Mouse (Mus musculus) spleen, adult 12 weeks (tissue): Measurements from ENCODE around the gene Gm20388.

Experiments
- DNase-seq: peaks from one replicate; pipeline ENCODE4 v3.0.0; 2022; ENCODE audit warnings: low spot score

Gene Gm20388

DNA sequence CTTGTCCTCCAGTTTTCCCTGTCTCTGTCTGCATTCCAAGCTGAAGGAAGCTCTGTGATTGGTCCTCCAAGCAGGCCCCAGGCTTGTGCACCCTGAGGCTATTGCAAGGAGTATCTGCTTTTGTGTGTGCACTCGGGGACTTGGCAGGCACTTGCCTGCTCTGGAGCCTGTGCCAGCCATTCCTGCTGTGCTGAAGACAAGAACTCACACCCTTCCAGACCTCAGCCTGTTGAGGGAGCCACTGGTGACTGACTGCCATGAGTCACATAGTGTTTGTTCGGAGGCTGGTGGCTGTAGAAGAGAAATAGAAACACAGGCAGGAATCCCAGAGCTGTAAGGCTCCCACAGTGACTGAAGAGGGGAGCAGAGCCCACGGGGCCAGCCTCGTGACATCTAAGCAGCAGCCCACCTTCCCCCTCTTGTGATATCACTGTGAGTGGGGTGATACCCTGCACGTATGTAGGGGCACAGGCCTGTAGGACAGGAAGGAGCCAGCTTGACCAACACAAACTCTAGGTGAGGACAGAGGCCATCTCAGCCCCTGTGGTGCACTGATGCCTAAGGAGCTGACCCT, 50.0 kb downstream of the Gm20388 start:
- no peak for DNase-seq

DNA sequence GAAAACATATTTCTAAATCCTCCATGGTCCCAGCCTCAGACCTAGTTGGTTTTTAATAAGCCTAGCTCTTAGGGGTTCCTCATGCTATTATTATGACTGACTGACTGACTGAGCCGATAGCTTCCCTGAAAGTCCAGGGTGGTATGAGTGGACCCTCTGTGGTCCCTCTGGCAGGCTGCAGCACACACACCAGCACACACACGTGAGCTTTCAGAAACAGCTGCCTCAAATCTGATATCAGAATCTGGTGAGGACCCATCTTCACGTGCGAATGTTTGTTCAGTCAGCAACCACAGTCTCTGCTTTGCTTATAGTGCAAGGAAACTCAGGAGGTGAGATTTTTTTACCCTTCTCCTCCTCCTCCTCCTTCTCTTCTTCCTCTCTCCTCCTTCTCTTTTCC, 54.2 kb downstream of the Gm20388 start:
- DNase-seq: no peak

DNA sequence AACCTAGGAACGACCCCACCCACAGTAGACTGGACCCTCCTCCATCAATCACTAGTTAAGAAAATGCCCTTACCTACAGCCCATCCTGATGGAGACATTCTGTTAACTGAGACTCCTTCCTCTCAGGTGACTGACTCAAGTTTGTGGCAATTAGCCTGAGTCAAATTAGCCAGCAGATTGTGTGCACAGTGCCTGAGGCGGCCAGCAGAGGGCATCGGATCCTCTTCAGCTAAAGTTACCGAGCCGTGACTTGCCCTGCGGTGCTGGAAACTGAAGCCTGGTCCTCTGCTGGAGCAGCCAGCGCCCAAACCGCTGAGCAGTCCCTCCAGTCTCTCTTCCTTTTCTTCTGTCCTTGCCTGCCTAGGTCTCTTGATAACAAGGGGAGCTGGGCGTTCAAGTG, 56.8 kb downstream of the Gm20388 start:
- DNase-seq: no peak

DNA sequence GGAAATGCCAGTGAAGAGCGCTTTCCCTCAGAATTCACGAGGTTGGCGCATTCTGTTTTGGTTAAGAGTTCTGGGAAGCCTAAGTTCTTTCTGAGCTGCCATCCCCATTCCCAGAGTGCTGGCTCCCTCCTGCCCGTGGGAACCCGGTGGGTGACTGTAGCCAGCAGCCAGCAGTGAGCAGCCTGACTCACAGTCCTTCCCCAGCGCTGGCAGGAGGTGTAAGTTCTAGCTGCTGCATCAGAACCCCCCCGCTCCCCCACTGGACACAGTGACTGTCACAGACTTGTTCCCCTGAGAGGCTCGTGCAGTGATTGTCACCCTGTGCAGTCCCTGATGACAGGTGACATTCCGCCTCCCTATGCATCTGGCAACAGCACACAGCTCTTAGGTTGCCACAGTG, 59.5 kb downstream of the Gm20388 start:
- no peak for DNase-seq

DNA sequence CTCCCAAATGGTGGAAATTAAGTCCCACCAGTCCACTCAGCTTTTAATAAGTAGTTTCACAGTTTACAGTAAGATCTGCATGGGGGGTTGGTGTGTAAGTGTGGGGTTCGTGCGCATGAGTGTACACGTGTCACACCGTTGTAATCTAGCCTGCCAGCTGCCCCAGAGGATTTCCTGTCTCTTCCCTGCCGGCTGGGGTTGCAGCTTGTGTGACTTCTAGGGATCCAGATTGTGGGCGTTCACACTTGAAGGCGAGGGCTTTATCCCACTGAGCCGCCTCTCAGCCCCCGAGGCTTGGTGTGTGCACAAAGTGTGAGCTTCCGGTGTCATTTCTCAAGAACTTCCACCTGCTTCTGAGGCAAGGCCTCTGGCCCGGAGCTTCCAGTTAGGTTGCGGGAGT, 61.9 kb downstream of the Gm20388 start:
- DNase-seq: no peak

DNA sequence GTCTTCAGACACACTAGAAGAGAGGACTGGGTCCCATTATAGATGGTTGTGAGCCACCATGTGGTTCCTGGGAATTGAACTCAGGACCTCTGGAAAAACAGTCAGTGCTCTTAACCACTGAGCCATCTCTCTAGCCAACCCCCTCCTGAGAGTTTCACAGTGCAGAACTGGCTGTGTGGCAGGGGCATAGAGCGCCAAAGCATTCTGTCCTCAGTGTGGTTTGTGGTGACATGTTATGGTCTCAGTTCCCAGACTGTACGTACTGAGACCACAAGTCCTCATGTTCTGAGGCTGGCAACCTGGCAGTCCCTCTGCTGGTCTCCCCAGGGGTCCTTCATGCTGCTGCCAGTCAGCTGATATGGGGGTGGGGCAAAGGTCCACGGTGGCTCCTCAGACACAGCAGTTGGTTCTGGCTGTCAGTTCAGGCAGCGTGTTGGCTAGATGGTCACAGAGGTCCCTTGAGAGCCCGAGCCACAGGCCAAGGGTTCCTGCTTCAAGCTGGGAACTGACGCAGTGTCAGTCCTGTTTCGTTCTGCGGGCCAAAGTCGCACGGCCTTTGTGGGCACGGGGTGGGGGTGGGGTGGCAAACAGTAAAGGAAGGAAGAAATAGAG, 68.2 kb downstream of the Gm20388 start:
- DNase-seq: no peak

DNA sequence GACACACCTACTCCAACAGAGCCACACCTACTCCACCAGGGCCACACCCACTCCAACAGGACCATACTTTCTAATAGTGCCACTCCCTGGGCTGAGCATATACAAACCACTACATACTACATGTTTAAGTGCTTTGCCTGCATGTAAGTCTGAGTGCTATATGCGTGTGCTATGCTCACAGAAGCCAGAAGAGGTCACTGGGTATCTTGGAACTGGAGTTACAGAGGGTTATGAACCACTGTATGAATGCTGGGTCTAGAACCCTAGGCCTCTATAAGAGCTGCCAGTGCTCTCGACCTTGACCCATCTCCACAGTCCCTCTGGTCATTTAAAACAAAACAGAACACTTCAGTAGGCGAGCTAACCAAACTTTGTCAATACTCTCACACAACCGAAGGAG, 70.6 kb downstream of the Gm20388 start:
- DNase-seq: no peak

DNA sequence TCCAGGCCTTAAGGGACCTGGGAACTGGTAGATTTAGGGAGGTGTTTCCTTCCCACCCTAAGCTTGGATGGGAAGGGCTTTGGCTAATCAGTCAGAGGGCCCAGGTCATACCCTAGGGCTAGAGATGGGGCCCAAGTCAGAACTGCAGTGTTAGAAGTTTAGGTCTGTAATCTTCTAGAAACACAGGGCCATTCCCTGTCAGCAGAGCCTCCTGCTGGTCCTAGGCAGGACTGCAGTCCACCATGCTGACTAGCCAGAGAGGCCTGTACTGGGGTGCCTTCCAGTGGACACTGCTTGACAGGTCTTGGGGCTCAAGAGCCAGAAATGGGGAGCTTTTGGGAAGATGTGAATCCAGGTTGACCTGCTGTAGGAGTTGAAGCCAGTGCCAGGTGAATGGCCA, 73.4 kb downstream of the Gm20388 start:
- no peak for DNase-seq

DNA sequence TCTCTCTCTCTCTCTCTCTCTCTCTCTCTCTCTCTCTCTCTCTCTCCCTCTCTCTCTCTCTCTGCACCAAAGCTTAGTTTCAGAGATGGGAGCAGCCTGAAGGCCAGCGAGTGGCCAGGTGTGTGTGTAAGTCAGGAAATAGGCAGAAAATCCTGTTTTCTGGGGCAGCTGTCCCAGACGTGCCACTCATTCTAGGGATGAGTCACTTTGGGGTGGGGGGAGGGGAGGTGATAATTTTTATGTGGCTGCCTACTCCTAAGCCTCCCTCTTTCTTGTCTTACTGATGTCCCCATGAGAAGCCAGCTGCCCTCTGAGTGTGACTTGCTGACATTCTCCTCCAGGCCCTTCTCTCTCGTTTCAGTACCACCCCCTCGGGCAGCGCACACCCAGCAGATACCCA, 75.5 kb downstream of the Gm20388 start:
- no peak for DNase-seq

DNA sequence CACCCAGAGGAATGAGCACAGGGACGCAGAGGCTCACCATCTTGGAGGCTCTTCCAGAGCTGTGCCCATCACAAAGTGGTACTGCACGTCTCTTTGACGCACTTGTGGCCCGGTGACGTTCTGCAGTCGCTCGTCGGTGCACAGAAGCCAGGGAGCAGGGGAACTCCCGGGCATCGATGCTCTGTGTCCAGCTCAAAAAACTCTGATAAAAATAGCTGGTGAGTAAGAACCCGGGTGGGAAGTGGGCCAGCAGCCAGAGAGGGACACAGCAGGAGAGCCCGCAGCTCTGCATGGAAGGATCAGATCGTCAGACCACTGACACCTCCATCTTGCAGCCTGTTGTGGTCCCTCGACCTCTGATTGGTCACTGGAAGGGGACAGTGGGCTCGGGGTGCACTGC, 77.4 kb downstream of the Gm20388 start:
- no peak for DNase-seq

DNA sequence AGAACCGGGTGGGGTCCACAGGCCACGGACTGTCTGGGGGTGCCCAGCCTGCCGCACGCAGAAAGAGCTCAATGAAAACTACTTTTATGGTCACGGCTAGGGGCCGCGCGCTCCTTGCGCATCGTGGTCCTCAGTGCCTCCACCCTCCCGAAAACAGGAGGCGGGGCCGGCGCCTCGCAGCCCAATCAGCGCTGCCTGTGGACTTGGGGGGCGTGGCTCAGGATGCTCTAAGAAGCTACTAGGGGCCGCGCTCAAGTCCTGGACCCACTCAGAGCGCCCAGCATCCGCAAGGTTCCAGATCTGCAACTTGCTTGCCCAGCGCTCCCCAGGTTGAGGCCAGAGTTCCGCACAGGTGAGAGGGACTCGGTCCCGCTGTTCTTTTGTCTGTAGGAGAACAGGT, 81.6 kb downstream of the Gm20388 start, which contains the start of gene Crispld2:
Crispld2 (plus strand) TSS at position 190 of the 400 bp plus-strand sequence.
- no peak for DNase-seq

DNA sequence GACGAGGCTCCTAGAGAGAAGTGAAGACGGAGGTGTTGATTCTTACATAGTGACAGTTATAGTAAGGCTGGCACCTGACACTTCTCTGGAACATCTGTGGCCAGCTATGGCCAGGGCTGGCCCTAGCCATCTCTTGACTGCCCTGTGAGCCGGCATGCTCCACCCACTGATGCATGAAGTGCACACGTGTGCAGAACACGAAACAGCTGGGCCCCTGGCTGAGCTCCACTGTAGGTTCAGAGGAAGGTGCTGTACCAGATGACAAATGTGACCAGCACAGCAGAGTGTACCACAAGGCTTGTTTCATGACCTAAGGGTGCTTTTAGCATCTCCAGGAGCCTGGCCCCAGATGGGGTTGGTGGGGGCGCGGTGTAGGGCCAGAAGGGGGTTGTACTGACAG, 83.5 kb downstream of the Gm20388 start:
- no peak for DNase-seq

DNA sequence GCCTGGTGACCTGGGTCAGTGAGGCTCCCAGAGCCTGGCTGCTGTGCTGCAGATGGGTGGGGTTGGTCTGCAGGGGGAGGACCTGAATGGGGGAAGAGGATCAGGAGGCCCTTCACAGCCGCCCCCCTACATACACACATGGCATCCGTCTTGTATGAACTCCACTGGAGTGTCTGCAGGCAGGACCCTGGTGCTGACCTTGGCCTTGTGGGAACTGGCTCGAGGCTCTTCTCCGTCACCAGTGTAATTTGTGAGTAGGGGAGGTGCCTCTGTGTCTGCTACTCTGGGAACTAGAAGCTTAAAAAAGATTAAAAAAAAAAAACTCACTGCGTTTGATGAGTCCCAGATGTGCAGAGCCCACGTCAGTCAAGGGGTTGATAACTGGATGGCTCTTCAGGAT, 83.9 kb downstream of the Gm20388 start:
- DNase-seq: no peak

DNA sequence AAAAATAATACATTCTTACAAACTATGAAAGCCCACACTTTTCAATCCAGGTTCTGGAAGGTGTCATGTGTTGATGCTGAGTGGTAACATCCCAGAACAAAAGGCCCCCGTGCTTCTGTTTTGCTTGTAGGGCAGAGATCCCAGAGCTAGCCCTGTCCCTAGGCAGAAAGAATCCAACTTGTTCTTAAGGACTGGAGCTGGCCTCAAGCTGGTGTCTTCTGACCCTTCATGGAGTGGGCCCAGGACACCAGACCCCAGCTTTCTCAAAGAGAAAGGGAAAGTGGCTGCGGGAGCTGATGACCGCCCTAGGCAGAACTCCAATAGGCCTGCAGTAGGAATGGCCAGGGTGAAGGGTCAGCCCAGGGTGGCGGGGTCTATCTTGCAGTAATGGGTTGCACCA, 86.6 kb downstream of the Gm20388 start:
- no peak for DNase-seq

DNA sequence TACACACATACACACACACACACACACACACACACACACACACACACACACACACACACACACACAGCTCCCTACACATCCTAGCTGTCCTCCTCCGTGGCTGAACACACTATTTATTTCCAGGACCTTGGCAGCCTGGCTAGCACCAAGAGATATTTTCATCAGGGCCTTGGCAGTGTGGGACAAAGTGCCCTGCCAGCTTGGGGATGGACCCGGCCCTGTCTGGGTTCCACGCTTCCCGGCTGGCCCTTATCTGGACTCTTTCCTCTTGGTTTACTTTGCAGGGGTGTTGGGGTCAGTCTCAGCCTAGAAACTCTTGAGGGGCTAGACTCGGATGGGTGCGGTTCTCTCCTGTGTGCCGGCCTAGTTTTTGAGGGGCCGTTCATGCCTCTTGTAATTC, 89.8 kb downstream of the Gm20388 start:
- DNase-seq: no peak

DNA sequence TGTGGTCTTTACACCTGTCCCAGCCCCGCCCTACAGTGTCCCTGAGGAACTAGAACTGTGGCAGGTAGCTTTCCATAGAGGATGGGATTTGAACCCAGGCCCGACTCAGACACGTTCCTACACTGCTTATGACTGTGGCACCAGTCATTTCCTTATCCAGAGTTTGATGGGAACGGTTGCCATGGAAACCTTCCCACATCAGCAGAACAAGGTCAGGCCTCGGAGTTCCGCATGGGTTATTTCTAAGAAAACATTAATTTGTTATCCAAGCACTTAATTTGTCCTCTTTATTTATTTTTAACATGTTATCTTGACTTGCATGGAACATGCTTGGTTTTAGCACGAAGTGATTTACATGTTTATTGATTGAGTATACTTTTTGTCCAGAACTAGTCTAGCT, 91.1 kb downstream of the Gm20388 start:
- DNase-seq: no peak

DNA sequence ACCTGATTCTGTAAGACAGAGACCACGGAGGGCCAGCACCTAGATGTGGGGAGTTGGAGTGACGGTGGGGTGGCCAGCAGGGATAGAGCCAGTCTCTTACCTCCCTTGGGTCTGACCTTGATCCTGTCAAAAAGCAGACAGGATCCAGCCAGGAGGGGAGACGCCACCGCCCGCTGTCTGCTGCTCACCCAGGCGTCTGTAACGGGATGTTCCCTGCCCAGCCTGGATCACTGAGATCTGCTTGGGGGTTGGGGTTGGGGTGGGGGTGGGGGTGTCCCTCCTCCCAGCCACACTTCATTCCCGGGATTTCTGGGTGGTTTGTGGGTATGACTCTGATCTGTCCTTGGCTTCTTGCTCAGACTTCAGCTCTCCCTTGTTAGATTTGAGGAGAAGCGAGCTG, 91.7 kb downstream of the Gm20388 start:
- no peak for DNase-seq

DNA sequence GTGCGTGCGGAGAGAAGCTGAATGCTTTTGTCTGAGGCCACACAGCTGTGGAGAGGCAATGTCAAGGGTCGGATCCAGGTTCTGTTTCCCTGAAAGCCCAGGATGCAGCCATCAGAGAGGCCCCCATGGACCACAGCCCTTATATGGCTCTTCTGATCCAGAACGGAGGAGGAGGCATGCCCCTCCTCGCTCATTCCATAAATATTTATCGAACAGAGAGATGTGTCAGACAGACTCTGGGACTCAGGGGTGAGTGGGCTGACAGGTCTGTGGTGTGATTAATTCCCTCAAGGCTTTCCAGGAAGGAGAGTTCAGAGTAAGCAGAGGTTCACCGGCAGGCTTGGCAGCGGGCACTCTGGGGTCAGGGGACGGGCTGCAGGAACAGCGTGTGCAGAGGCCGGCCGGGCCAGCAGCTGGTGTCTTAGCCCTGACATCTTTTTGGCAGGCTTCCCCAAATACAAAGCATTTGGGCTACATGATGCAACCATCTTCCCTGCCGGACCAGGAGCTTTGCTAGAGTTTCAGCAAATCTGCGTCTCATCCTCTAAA, 93.6 kb downstream of the Gm20388 start:
- DNase-seq: no peak

DNA sequence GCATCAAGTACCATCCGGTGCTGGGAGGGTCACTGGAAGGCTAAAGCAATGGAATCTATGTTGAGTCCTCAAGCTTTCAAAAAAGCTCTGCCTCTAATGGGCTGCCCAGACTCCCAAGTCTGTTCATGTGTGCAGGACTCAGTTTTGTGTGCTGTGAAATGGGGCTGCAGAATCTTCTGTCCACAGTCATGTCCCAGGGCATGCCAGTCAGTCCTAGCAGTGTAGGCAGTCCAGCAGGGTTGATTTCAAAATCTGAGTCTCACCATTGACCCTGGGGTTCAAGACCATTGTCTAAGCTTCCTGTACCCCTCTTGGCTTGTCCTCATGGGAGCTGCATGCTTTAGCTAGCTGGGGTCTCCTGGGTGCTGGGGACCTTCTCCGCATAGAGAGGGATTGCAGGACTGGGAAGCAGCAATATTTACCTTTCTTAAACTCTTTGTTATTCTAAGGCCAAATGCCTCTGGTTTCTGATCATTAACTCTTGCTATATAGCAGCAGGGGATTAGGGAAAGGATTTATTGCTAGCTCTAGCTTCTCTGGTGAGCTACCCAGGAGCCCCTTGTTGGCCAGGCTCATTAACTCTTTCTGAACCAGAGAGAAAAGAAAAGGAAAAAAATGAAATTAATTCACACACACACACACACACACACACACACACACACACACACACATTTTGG, 94.2 kb downstream of the Gm20388 start:
- DNase-seq: no peak

DNA sequence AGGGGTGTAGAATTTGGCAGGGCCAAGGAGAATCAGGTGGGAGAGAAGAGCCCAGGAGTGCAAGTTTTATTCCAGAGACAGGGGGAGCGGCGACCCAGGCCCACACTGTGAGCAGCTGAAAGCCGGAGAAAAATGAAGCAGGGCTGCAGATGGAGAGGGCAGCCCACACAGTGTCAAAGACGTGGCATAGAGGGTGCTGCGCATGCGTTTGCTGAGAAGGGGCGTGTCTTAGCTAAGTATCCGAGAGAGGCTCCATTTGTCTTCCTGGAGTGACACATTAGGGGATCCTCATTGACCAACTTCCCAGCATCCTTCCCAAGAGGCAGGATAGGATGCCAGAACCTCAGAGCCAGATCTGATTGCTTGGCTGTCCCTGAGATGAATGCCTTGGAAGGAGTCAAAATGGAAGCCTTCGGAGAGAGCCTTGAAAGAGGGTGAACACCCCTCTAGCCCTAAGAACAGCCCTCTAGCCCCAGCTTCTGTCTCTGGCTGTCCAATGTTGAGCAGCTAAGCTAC, 96.1 kb downstream of the Gm20388 start:
- no peak for DNase-seq

DNA sequence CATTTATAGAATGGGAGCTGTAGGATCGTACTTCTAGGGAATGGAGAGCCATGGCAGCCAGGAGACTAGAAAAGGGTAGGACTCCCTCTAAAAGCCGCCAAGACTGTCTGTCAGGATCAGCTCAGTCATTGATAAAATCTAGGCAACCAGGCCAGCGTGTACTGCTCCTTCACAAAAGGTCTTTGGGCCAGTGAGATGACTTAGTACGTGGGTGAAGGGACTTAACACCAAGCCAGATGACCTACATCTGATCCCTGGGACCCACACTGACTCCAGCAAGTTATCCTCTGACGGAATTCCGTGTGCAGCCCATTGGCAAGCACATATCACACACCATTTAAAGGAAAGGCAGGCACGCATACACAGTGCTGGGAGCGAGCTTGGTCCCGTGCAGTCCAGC, 96.5 kb downstream of the Gm20388 start:
- DNase-seq: no peak

DNA sequence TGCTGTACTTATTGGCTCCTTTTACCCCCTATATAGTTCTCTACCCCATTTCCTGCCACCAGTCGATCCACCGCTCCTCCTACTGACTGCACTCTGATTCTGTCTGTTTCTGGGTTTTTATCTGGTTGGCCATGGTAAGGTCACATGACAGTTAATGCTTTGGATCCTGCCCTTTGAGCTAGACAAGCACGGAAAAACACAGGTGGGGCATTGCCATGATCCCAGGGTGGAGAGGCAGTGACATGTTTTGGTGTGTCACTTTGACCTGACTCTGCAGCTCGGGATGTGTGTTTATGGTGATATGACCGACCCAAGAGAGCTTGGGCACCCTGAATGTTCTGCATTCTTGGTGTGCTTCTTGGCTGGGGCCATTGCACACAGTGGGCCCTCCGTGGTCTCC, 98.6 kb downstream of the Gm20388 start:
- no peak for DNase-seq

DNA sequence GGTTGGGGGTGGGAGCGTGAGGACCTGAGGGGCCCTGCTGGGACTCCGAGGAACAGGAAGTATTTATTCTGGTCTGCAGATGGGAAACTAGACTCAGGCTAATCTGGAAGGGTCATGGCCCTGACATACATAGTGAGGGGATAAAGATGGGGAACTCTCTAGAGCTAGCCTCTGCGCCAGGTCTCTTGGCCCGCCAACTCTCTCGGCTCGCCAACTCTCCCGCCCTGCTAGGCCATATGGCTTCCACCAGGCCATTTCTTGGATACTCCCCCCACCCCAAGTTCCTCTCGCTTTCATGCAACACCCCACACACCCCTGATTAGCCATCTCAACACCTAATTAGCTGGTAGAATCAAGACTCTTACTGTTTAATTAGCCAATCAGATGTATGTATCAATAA, 101.8 kb downstream of the Gm20388 start:
- no peak for DNase-seq
